Mouse (Mus musculus): ENCODE measurements around the gene Tlr5. TPM values are rescaled to one million over a fixed set of nuclear protein-coding genes. Genes with fewer than 3 reads are reported as not detected.
A peak's percentile ranks its signal among the peaks of the same experiment; 100 is the strongest.

The Tlr5 gene
- polyA plus RNA-seq, 1 experiment from 2014 or later = 0.21 TPM

DNA sequence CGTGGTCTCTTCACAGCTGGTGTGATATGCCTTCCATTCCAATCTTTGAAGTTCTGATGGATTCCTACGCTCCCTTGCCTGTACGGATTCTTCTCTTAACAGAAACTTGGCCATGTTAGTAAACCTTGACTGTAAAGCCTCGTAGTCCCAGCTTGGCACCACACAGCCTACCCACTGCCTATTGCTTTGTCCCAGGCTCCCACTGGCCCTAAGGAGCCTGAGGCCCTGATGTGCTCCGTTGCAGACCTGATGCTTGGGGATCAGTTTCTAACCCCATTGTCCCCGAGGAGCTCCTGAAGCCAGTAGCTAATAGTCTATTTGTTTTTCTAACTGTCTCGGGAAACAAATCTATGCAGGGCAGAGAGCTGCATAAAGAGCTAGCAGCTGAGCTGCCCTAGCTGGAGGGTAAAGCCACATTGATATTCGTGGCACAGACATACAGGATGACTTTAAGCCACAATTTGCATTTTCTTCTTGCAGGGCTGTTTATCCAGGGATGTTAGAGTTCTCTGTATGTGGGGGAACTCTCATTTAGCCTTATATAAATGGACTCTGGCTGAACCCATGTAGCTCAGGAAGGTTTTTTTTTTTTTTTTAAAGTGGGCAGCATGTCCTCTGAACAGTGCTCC lies 35.8 kb upstream of the Tlr5 start:
- Histone ChIP-seq H3K36me3 (replicated peaks; ENCODE audit: control insufficient read depth, insufficient read depth) (no peaks in the 10 kb centered on the region), H3K27ac (peak overlapping the region; percentile 65), H3K4me3 (replicated peaks; ENCODE audit: low read length) (no peak overlapping the region), H3K4me1 (replicated peaks; ENCODE audit: control insufficient read depth, insufficient read depth, low read length) (peaks cover 31% of the 10 kb centered on the region), H3K4me2 (replicated peaks) (no peak overlapping the region), H3K27me3 (ENCODE audit: control insufficient read depth, insufficient read depth, low read length) (no peaks in the 10 kb centered on the region), H3K9me3 (ENCODE audit: control insufficient read depth, low read length) (no peaks in the 10 kb centered on the region), H3K9ac (no peak overlapping the region)
- WGBS = 25% methylated on average over 8 of the region's 8 CpGs
- DNase-seq (ENCODE audit: low spot score) (peak; percentile 52), ATAC-seq (ENCODE audit: low FRiP score) (peak; percentile 75)

DNA sequence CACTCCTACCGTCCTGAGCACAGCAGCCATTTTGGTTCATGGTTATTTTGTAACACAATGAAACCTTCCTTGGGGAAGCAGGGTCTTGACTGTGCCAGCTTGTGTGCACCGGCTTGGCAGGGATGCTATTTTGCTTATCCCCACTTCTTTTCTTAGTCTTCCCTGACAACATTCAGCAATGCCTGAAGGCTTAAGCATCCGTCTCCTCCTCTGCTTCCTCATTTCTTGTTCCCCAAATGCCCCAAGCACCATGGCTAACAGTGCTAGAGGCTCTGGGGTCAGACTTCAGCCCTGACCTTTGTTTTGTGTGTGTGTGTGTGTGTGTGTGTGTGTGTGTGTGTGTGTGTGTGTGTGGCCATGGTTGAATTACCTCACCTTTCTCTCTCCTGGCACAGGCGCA lies 31.8 kb upstream of the Tlr5 start:
- H3K4me3 ChIP-seq (replicated peaks; ENCODE audit: low read length) = no peak overlapping the region
- H3K36me3 ChIP-seq (replicated peaks; ENCODE audit: control insufficient read depth, insufficient read depth) = no peaks in the 10 kb centered on the region
- no peak for ATAC-seq (ENCODE audit: low FRiP score)
- 37% methylated on average over 4 of the region's 4 CpGs for WGBS
- H3K9me3 ChIP-seq (ENCODE audit: control insufficient read depth, low read length) = no peaks in the 10 kb centered on the region
- H3K27me3 ChIP-seq (ENCODE audit: control insufficient read depth, insufficient read depth, low read length) = no peaks in the 10 kb centered on the region
- no peak overlapping the region for H3K4me2 ChIP-seq (replicated peaks)
- peaks cover 31% of the 10 kb centered on the region for H3K4me1 ChIP-seq (replicated peaks; ENCODE audit: control insufficient read depth, insufficient read depth, low read length)
- no peak overlapping the region for H3K9ac ChIP-seq
- DNase-seq (ENCODE audit: low spot score) = no peak
- H3K27ac ChIP-seq = peak overlapping the region; percentile 62

DNA sequence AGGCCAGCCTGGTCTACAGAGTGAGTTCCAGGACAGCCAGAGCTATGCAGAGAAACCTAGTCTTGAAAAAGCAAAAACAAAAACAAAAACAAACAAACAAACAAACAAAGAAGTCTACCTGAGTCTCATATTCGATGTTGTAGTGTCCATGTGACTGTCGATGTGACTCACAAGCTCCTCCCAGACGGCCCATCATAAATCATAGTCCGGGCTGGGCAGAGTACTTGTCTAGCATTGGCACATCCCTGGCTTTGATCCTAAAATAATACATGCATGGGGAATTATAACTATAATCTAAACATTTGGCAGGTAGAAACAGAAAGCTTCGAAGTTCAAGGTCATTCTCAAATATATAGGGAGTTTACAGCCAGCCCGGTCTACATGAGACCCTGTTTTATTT lies 28.1 kb upstream of the Tlr5 start:
- Histone ChIP-seq H3K27me3 (ENCODE audit: control insufficient read depth, insufficient read depth, low read length) (no peaks in the 10 kb centered on the region), H3K27ac (no peak overlapping the region), H3K4me3 (replicated peaks; ENCODE audit: low read length) (no peak overlapping the region), H3K9ac (no peak overlapping the region), H3K4me2 (replicated peaks) (no peak overlapping the region), H3K9me3 (ENCODE audit: control insufficient read depth, low read length) (no peaks in the 10 kb centered on the region), H3K4me1 (replicated peaks; ENCODE audit: control insufficient read depth, insufficient read depth, low read length) (peaks cover 13% of the 10 kb centered on the region; the same call in 1 of the 2 replicates), H3K36me3 (replicated peaks; ENCODE audit: control insufficient read depth, insufficient read depth) (no peaks in the 10 kb centered on the region)
- DNase-seq (ENCODE audit: low spot score) = no peak
- 91% methylated on average over 6 of the region's 6 CpGs for WGBS
- no peak for ATAC-seq (ENCODE audit: low FRiP score)

DNA sequence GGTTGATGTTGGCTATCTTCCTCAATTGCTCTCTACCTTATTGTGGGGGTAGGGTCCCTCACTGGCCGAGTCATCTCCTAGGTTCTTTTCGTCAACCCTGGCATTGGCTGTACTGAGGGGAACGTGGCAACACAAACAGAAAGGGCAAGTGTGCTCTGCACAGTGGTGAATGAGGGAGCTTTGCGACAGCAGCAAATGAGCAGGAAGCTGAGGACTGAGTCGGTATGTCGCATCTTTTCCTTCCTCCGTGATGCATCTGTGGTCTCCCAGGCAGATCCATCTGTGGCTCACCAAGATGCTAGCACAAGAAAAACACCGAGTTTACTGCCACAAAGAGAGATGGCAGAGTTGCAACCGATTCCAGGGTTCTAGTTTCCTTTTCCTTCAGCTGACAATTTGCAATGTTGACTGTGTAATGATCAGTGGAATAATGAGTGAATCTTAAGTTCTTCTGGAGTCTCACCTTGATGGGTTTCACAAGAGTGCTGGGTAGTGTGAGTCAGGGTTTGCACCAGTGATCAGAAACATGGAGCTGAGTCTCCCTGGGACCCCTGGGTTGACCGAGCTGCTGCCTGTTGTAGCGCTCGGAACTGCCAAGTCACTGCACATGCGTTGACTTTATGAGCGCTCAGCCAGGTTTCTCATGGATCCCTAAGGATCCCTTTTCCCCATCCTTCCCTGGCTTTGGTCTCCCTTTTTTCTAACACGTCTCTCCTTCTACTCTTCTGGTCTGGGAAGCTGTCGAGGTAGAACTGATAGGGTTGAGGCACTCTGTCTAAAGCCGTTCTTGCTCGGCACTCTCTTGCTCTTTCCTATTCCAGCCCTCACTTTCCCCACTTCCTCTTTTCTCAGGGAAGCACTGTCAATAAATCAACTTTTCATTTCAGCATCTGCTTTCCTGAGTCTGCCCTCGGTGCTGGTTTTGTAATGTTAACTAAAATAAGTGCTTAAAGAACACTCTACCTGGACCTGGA lies 26.4 kb upstream of the Tlr5 start:
- WGBS = 83% methylated on average over 19 of the region's 19 CpGs
- no peak overlapping the region for H3K27ac ChIP-seq
- no peak overlapping the region for H3K4me3 ChIP-seq (replicated peaks; ENCODE audit: low read length)
- DNase-seq (ENCODE audit: low spot score) (no peak), ATAC-seq (ENCODE audit: low FRiP score) (no peak)
- H3K27me3 ChIP-seq (ENCODE audit: control insufficient read depth, insufficient read depth, low read length) = no peaks in the 10 kb centered on the region
- H3K36me3 ChIP-seq (replicated peaks; ENCODE audit: control insufficient read depth, insufficient read depth) = no peaks in the 10 kb centered on the region
- no peaks in the 10 kb centered on the region for H3K9me3 ChIP-seq (ENCODE audit: control insufficient read depth, low read length)
- no peak overlapping the region for H3K4me2 ChIP-seq (replicated peaks)
- 0 out of 2 replicates have a peak, but pooled peaks cover 1% of the 10 kb centered on the region for H3K4me1 ChIP-seq (replicated peaks; ENCODE audit: control insufficient read depth, insufficient read depth, low read length)
- no peak overlapping the region for H3K9ac ChIP-seq

DNA sequence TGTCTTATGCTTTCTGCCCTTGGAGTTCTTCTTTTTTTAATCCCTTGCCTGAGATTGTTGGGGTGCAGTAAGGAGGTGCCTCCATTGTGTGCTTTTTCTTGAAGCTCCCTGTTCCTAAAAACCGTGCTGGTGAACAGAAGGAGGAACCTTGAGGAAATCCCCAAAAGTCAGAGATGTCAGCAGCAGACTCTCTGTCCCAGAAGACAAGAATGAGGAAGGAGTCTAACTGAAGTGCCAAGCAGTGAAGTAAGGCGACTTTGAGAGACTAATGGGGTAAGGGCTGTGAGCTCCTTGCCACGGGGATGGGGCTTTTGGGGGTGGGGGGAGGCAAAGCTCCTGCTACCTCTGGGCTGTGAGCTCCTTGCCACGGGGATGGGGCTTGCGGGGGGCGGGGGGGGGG lies 19.1 kb upstream of the Tlr5 start:
- no peak for DNase-seq (ENCODE audit: low spot score)
- Histone ChIP-seq H3K27ac (no peak overlapping the region), H3K36me3 (replicated peaks; ENCODE audit: control insufficient read depth, insufficient read depth) (no peaks in the 10 kb centered on the region), H3K27me3 (ENCODE audit: control insufficient read depth, insufficient read depth, low read length) (no peaks in the 10 kb centered on the region), H3K4me2 (replicated peaks) (no peak overlapping the region), H3K4me1 (replicated peaks; ENCODE audit: control insufficient read depth, insufficient read depth, low read length) (0 out of 2 replicates have a peak, but pooled peaks cover 5% of the 10 kb centered on the region), H3K4me3 (replicated peaks; ENCODE audit: low read length) (no peak overlapping the region), H3K9me3 (ENCODE audit: control insufficient read depth, low read length) (no peaks in the 10 kb centered on the region), H3K9ac (no peak overlapping the region)
- 57% methylated on average over 6 of the region's 6 CpGs for WGBS
- ATAC-seq (ENCODE audit: low FRiP score) = no peak

DNA sequence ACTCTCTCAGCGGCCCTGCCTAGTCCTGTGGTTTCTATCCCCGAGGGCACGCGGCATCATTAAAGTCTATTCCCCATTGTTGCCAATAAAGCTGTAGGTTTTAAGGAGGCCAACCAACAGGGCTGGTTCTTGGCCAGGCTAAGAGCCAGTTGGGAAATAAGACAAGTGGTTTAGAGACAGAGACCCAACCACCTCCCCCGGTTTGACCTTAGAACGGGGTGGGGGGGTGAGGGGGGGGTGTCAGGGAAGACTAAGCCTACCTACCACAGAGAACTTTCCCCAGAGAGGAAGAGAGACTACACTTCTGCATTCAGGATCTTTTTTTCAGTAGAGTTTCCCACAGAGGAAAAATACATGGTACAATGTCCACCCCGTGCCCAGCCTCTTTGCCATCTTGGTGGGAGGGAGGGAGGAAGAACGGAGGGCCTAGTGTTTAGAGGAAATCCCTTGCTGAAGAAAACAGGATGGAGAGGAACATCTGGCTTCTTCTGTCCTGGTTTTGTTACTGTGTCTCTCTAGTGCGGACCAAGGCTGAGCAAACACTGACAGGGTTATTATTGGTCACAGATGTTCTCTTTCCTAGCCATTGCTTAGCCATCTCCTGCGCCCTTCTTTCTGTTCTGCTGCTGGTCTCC lies 17.0 kb upstream of the Tlr5 start:
- Histone ChIP-seq H3K4me2 (replicated peaks) (no peak overlapping the region), H3K36me3 (replicated peaks; ENCODE audit: control insufficient read depth, insufficient read depth) (no peaks in the 10 kb centered on the region), H3K4me1 (replicated peaks; ENCODE audit: control insufficient read depth, insufficient read depth, low read length) (peaks cover 5% of the 10 kb centered on the region; the same call in 1 of the 2 replicates), H3K27ac (no peak overlapping the region), H3K9me3 (ENCODE audit: control insufficient read depth, low read length) (no peaks in the 10 kb centered on the region), H3K9ac (no peak overlapping the region), H3K27me3 (ENCODE audit: control insufficient read depth, insufficient read depth, low read length) (no peaks in the 10 kb centered on the region), H3K4me3 (replicated peaks; ENCODE audit: low read length) (no peak overlapping the region)
- ATAC-seq (ENCODE audit: low FRiP score) = no peak
- WGBS = 74% methylated on average over 10 of the region's 10 CpGs
- DNase-seq (ENCODE audit: low spot score) = no peak

DNA sequence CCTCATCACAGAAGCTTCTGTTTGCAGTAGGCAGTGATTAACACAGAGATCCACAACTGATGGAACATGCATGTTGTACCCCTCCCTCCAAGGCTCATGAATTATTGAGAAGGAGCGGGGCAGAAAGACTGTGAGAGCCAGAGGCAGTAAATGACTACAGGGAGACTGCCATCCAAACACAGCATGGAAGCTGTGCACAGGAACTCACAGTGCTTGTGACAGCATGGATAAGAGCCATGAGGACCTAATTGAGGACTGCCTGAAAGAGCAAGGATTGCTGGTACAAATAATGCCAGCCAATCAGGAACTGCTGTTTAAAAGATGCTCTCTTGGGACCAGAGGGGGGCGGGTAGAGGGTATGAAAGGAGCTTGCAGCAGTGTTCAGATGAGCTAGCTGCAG lies 12.7 kb upstream of the Tlr5 start:
- H3K4me3 ChIP-seq (replicated peaks; ENCODE audit: low read length) = no peak overlapping the region
- peaks cover 5% of the 10 kb centered on the region; the same call in 1 of the 2 replicates for H3K4me1 ChIP-seq (replicated peaks; ENCODE audit: control insufficient read depth, insufficient read depth, low read length)
- no peaks in the 10 kb centered on the region for H3K27me3 ChIP-seq (ENCODE audit: control insufficient read depth, insufficient read depth, low read length)
- H3K27ac ChIP-seq = no peak overlapping the region
- no peaks in the 10 kb centered on the region for H3K36me3 ChIP-seq (replicated peaks; ENCODE audit: control insufficient read depth, insufficient read depth)
- ATAC-seq (ENCODE audit: low FRiP score) (no peak), DNase-seq (ENCODE audit: low spot score) (no peak)
- 56% methylated on average over 2 of the region's 2 CpGs for WGBS
- no peak overlapping the region for H3K9ac ChIP-seq
- H3K9me3 ChIP-seq (ENCODE audit: control insufficient read depth, low read length) = no peaks in the 10 kb centered on the region
- no peak overlapping the region for H3K4me2 ChIP-seq (replicated peaks)

DNA sequence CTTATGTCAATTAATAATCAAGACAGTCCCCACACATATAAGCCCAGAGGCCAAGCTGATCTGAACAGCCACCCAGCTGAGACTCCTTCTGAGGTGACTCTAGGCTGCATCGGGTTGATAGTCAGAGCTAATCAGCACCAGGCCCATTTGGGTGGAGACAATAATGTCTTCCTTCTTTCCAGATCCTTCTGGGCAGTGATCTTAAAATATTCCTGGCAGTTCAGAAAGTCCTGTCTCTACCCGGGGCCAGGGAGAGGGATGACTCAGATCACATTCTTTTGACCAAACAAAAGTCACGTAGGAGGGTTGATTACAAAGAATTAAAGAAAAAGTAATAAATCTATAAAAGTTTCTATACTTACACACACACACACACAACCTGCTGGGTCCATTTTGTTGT lies 10.7 kb upstream of the Tlr5 start:
- Histone ChIP-seq H3K27me3 (ENCODE audit: control insufficient read depth, insufficient read depth, low read length) (no peaks in the 10 kb centered on the region), H3K4me2 (replicated peaks) (no peak overlapping the region), H3K9ac (no peak overlapping the region), H3K36me3 (replicated peaks; ENCODE audit: control insufficient read depth, insufficient read depth) (no peaks in the 10 kb centered on the region), H3K9me3 (ENCODE audit: control insufficient read depth, low read length) (0 out of 2 replicates have a peak, but pooled peaks cover 4% of the 10 kb centered on the region), H3K4me1 (replicated peaks; ENCODE audit: control insufficient read depth, insufficient read depth, low read length) (no peaks in the 10 kb centered on the region; the same call in 1 of the 2 replicates), H3K4me3 (replicated peaks; ENCODE audit: low read length) (no peak overlapping the region), H3K27ac (no peak overlapping the region)
- no peak for DNase-seq (ENCODE audit: low spot score)
- ATAC-seq (ENCODE audit: low FRiP score) = no peak
- WGBS = 88% methylated on average over 3 of the region's 3 CpGs

DNA sequence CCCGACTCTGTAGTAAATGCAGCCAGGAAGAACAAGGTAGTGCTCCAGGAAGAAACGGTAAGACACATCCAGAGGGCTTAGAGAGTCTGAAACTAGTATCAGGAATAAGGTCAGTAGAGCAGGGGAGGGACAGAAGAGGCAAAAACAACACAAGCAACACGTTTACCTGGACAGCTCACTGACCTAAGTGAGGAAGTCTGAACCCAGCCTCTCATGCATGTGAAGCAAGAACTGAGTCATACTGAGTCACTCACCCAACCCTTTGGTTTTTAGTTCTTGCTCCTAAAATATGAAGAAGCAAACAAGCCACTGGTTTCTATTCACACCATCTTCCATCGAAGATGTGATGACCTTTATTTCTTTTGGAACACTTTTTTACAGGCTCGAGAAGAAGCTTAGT lies 9.9 kb upstream of the Tlr5 start:
- Histone ChIP-seq H3K36me3 (replicated peaks; ENCODE audit: control insufficient read depth, insufficient read depth) (no peaks in the 10 kb centered on the region), H3K9ac (no peak overlapping the region), H3K4me2 (replicated peaks) (no peak overlapping the region), H3K4me3 (replicated peaks; ENCODE audit: low read length) (no peak overlapping the region), H3K4me1 (replicated peaks; ENCODE audit: control insufficient read depth, insufficient read depth, low read length) (no peaks in the 10 kb centered on the region; the same call in 1 of the 2 replicates), H3K27me3 (ENCODE audit: control insufficient read depth, insufficient read depth, low read length) (no peaks in the 10 kb centered on the region), H3K9me3 (ENCODE audit: control insufficient read depth, low read length) (0 out of 2 replicates have a peak, but pooled peaks cover 4% of the 10 kb centered on the region), H3K27ac (no peak overlapping the region)
- 80% methylated on average over 5 of the region's 5 CpGs for WGBS
- DNase-seq (ENCODE audit: low spot score) = no peak
- no peak for ATAC-seq (ENCODE audit: low FRiP score)

All from hindbrain, embryonic 14.5 days (tissue).